ENCODE assay signal across 19 mouse cellular contexts in the genomic region with DNA sequence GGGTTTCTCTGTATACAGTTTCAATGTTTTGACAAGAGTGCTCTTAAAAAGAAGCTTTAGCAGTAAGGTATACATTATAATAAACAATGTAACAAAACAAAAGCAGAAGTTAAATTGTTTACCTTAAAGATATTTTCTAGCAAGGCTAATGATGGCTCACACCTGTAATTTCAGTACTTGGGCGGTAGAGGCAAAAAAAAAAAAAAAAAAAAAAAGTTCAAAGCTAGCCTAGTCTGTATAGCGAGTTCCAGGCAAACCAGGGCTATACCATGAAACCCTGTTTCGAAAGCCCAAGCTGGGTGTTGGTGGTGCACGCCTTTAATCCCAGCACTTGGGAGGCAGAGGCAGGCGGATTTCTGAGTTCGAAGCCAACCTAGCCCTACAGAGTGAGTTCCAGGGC.
"Had no signal": no experiment of that assay in that cellular context is flagged by ENCODE, and none has a peak within 500 bp of the region (broad histone marks: within the 10 kb centered on the region; RNA-seq: fewer than 3 reads in every experiment).

No protein-coding gene starts in this region.

- H3K36me3 ChIP-seq: midbrain, embryonic 10.5 days; midbrain, embryonic 12.5 days; neural tube, embryonic 13.5 days; neural tube, embryonic 15.5 days; stomach, embryonic 15.5 days had no signal

- DNase-seq: lung, adult 18-20 months; lung, embryonic 14.5 days; lung, postnatal 10 days; lung, postnatal 4 days; midbrain, embryonic 14.5 days; retina, postnatal 1 day; right cerebral cortex, adult 18-20 months; right cerebral cortex, postnatal 14 days; thymus, adult 2 months; thymus, postnatal 25 days; thymus, postnatal 4 days had no signal

- H3K27me3 ChIP-seq: midbrain, embryonic 12.5 days; neural tube, embryonic 13.5 days; neural tube, embryonic 15.5 days; stomach, embryonic 15.5 days had no signal

- H3K9ac ChIP-seq: lung, embryonic 14.5 days; midbrain, embryonic 12.5 days; neural tube, embryonic 13.5 days; neural tube, embryonic 15.5 days; stomach, embryonic 15.5 days had no signal

- H3K9me3 ChIP-seq: midbrain, embryonic 10.5 days; midbrain, embryonic 12.5 days; neural tube, embryonic 13.5 days; neural tube, embryonic 15.5 days; stomach, embryonic 15.5 days had no signal

- ATAC-seq: midbrain, embryonic 16.5 days had no signal

- H3K27ac ChIP-seq: midbrain, embryonic 10.5 days; midbrain, embryonic 12.5 days; neural tube, embryonic 13.5 days; neural tube, embryonic 15.5 days; stomach, embryonic 15.5 days; stomach, postnatal 0 days had no signal

- H3K4me3 ChIP-seq: midbrain, embryonic 10.5 days; midbrain, embryonic 12.5 days; myocyte; neural tube, embryonic 13.5 days; neural tube, embryonic 15.5 days; stomach, embryonic 15.5 days had no signal

- H3K4me1 ChIP-seq: midbrain, embryonic 12.5 days; stomach, embryonic 15.5 days had no signal

- H3K4me2 ChIP-seq: lung, embryonic 14.5 days; midbrain, embryonic 12.5 days; neural tube, embryonic 13.5 days; neural tube, embryonic 15.5 days; stomach, embryonic 15.5 days had no signal
